Mouse (Mus musculus) ES-E14 (cell line): Measurements from ENCODE around the gene Ltbp1.

Experiments
- MAFK ChIP-seq: IDR thresholded peaks from 2 replicates; pipeline ENCODE4 v1.6.1; 2014; ENCODE audit warnings: mild to moderate bottlenecking, low read depth, low read length, inconsistent platforms; ENCODE audit not compliant: insufficient read depth
- ZC3H11A ChIP-seq: IDR thresholded peaks from 2 replicates; pipeline ENCODE4 v1.6.1; 2012; ENCODE audit warnings: low read depth, mild to moderate bottlenecking, inconsistent platforms, low read length, borderline replicate concordance
- ZNF384 ChIP-seq: IDR thresholded peaks from 2 replicates; pipeline ENCODE4 v1.6.1; 2012; ENCODE audit warnings: low read depth, low read length, inconsistent platforms

DNA sequence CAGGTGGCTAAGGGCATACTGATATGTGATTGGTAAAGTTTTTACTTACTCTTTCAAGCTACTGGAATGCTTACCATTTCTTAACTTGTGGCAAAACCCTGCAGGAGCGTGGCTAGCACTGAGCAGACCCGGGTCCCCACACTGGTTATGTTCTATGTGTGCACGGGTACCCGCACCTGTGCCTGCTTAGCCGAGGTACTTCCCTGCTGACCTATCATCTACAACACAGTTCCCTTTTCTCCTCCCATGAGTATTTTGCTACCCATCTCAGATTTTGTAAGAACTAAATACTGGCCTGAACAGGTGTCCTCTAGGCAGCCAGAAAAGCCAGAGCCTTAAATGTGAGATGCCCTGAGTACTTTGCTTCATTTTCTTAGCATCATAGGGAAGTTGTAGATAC is 247.2 kb downstream of the Ltbp1 start:
- TF ChIP-seq MAFK (no peak), ZC3H11A (no peak), ZNF384 (no peak)
